Mouse (Mus musculus): ENCODE results near the gene Dennd1a. TPM values are rescaled to one million over a fixed set of nuclear protein-coding genes. Genes with fewer than 3 reads are reported as not detected.
A peak's percentile ranks its signal among the peaks of the same experiment; 100 is the strongest.

Dennd1a gene
- polyA plus RNA-seq, 1 experiment: 36.2 TPM

DNA sequence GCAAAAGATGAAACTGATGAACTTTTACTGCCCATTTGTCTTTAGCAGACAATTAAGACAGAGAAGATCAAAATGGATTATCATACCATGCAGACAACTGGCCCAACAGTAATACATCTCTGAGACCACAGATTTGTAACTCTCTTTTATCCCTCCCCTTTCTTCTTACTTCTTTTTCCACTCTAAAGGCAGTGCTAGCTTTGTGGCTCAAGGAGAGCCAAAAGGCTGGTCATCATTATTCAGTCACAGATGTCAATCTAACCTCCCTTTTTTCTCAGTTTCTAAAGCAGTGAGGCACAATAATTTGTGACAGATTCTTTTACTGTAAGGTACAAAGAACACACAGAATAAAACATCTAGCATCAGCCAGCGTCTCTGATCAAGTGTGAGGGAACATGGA is 130.2 kb downstream of the Dennd1a start:
- 79% methylated on average over 1 of the region's 1 CpGs for WGBS
- Histone ChIP-seq H3K4me3 (ENCODE audit: insufficient read depth, low read depth, low read length) (no peak overlapping the region), H3K4me1 (ENCODE audit: control insufficient read depth, insufficient read depth, low read length) (peaks cover 10% of the 10 kb centered on the region; the same call in 1 of the 2 replicates), H3K27me3 (replicated peaks; ENCODE audit: control insufficient read depth, insufficient read depth, low read length) (no peaks in the 10 kb centered on the region), H3K27ac (ENCODE audit: insufficient read depth, low read depth, low read length) (no peak overlapping the region), H3K36me3 (ENCODE audit: control insufficient read depth, insufficient read depth, low read length) (no peaks in the 10 kb centered on the region)
- no peak for DNase-seq
- TF ChIP-seq CTCF (conservative IDR thresholded peaks at IDR 0.05; ENCODE audit: insufficient read depth, insufficient read length, low read depth, low read length) (no peak), POLR2A (IDR thresholded peaks at IDR 0.05; ENCODE audit: low read depth, low read length) (no peak)

DNA sequence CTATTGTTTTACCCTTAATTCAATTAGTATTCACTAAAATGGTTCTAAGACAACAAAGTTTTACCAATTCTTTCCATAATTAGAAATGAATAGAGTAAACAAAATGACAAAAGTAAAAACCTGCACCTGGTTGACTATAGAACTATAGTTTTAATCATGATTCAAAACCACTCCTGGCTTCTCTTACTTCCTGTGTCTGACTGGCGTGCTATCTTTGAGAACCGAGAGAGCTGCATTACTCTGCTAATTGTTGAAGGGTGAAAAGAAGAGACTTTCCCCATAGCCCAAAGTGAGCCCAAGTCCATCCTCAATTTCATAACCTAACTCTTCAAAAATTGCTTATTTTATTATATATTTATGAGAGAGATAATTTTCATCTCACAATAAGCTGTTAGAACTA is 131.2 kb downstream of the Dennd1a start:
- Histone ChIP-seq H3K27me3 (replicated peaks; ENCODE audit: control insufficient read depth, insufficient read depth, low read length) (no peaks in the 10 kb centered on the region), H3K4me1 (ENCODE audit: control insufficient read depth, insufficient read depth, low read length) (peaks cover 10% of the 10 kb centered on the region; the same call in 1 of the 2 replicates), H3K36me3 (ENCODE audit: control insufficient read depth, insufficient read depth, low read length) (no peaks in the 10 kb centered on the region), H3K27ac (ENCODE audit: insufficient read depth, low read depth, low read length) (no peak overlapping the region), H3K4me3 (ENCODE audit: insufficient read depth, low read depth, low read length) (no peak overlapping the region)
- DNase-seq: no peak
- WGBS: 84% methylated on average over 2 of the region's 2 CpGs
- no peak for TF ChIP-seq POLR2A (IDR thresholded peaks at IDR 0.05; ENCODE audit: low read depth, low read length)
- no peak for TF ChIP-seq CTCF (conservative IDR thresholded peaks at IDR 0.05; ENCODE audit: insufficient read depth, insufficient read length, low read depth, low read length)

DNA sequence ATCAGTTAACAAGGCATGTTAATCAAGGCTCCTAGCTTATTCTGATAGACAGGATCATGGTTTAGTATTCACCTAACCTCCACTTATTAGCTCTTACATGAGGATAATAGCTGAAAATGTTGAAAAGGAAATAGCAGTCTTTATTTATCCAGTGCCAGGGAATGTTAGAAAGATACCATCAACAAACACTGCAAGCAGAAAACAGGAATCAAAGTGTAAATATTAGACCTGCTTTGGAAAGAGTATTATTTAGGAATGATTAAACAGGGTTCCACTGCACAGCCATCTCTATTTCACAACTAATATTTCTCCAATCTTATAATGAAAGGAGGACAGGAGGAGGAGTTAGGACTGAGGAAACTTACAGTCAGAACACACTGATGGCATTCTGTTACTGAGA is 142.4 kb downstream of the Dennd1a start:
- peaks cover 8% of the 10 kb centered on the region; the same call in 1 of the 2 replicates for H3K4me1 ChIP-seq (ENCODE audit: control insufficient read depth, insufficient read depth, low read length)
- no peak overlapping the region for H3K4me3 ChIP-seq (ENCODE audit: insufficient read depth, low read depth, low read length)
- DNase-seq: no peak
- no peaks in the 10 kb centered on the region for H3K36me3 ChIP-seq (ENCODE audit: control insufficient read depth, insufficient read depth, low read length)
- no peaks in the 10 kb centered on the region for H3K27me3 ChIP-seq (replicated peaks; ENCODE audit: control insufficient read depth, insufficient read depth, low read length)
- no peak for TF ChIP-seq POLR2A (IDR thresholded peaks at IDR 0.05; ENCODE audit: low read depth, low read length)
- no peak for TF ChIP-seq CTCF (conservative IDR thresholded peaks at IDR 0.05; ENCODE audit: insufficient read depth, insufficient read length, low read depth, low read length)
- no peak overlapping the region for H3K27ac ChIP-seq (ENCODE audit: insufficient read depth, low read depth, low read length)

DNA sequence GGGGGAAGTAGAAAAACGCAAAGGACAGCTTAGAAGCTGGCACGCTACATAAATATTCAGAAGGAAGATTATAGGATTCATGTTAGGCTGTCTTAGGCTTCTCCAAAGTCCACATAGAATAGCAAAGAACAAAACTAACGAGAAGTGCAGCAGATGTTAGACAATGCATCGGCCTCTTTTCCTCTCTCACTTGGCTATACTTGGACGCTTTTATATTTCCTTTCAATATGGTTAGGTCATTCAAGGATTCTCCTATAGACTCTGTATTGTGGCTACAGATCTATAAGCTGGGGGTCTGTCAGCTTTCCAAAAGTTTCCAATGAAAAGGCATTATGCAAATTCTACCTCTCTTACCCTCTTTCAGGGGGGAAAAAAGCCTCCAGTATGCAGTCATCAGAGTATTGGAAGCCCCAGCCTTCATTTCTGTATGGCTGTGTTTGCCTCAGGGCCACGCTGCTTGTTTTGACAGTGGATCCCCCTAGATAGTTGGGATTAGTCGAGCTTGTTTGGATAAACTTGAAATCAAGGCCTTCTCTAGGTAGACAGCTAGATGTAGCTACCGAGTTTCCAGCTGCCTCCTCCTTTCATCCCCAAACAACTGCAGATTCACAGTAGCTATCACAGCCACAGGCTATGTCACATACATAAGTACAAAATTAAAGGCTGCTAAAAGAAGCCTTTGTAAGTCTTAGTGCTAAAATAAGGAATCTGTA is 143.0 kb downstream of the Dennd1a start:
- Histone ChIP-seq H3K36me3 (ENCODE audit: control insufficient read depth, insufficient read depth, low read length) (no peaks in the 10 kb centered on the region), H3K4me3 (ENCODE audit: insufficient read depth, low read depth, low read length) (no peak overlapping the region), H3K4me1 (ENCODE audit: control insufficient read depth, insufficient read depth, low read length) (peaks cover 8% of the 10 kb centered on the region; the same call in 1 of the 2 replicates), H3K27ac (ENCODE audit: insufficient read depth, low read depth, low read length) (no peak overlapping the region), H3K27me3 (replicated peaks; ENCODE audit: control insufficient read depth, insufficient read depth, low read length) (no peaks in the 10 kb centered on the region)
- DNase-seq: no peak
- TF ChIP-seq CTCF (conservative IDR thresholded peaks at IDR 0.05; ENCODE audit: insufficient read depth, insufficient read length, low read depth, low read length): no peak
- TF ChIP-seq POLR2A (IDR thresholded peaks at IDR 0.05; ENCODE audit: low read depth, low read length): no peak
- 76% methylated on average over 8 of the region's 8 CpGs for WGBS

DNA sequence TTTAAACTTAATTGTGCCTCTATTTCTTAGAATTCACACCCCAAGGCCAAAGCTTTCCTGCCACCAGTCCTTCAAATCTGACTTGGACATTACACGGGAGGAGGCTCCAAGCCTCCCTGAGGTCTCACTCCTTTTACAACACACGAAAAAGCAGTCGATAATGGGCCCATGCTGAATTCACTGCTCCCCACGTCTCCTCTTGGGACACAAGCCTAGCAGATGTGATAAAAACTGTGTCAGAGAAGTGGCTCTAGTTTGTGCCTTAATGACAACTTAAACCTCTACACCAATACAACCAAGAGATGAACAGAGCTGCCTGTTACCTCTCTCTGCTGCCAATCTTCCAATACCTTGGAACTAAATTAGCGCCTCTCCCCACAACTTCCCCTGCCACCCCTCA is 144.3 kb downstream of the Dennd1a start:
- H3K4me1 ChIP-seq (ENCODE audit: control insufficient read depth, insufficient read depth, low read length): peaks cover 8% of the 10 kb centered on the region; the same call in 1 of the 2 replicates
- no peaks in the 10 kb centered on the region for H3K27me3 ChIP-seq (replicated peaks; ENCODE audit: control insufficient read depth, insufficient read depth, low read length)
- peak; percentile 32 for DNase-seq
- WGBS: 56% methylated on average over 5 of the region's 5 CpGs
- H3K4me3 ChIP-seq (ENCODE audit: insufficient read depth, low read depth, low read length): no peak overlapping the region
- H3K27ac ChIP-seq (ENCODE audit: insufficient read depth, low read depth, low read length): peak overlapping the region; percentile 30
- TF ChIP-seq POLR2A (IDR thresholded peaks at IDR 0.05; ENCODE audit: low read depth, low read length) (no peak), CTCF (conservative IDR thresholded peaks at IDR 0.05; ENCODE audit: insufficient read depth, insufficient read length, low read depth, low read length) (no peak)
- H3K36me3 ChIP-seq (ENCODE audit: control insufficient read depth, insufficient read depth, low read length): no peaks in the 10 kb centered on the region

DNA sequence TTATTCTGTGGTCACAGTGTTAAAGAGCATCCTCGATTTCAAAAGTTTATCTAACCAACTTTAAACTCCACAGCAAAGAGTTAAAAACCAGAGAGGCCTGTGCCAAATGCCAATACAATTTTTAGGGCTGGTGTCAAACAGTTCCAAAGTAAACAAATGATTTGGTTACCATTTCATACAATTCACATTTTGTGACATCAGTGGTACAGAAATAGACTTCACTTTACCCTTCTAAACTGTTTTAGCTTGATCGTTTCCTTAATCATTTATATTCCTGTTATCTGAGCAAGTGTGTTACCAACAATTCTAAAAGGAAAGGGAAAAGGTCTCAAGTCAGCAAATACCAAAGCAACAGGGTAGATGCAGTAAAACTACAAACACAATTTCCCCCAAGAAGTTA is 145.0 kb downstream of the Dennd1a start:
- no peak for DNase-seq
- H3K36me3 ChIP-seq (ENCODE audit: control insufficient read depth, insufficient read depth, low read length): no peaks in the 10 kb centered on the region
- TF ChIP-seq POLR2A (IDR thresholded peaks at IDR 0.05; ENCODE audit: low read depth, low read length): no peak
- no peak for TF ChIP-seq CTCF (conservative IDR thresholded peaks at IDR 0.05; ENCODE audit: insufficient read depth, insufficient read length, low read depth, low read length)

DNA sequence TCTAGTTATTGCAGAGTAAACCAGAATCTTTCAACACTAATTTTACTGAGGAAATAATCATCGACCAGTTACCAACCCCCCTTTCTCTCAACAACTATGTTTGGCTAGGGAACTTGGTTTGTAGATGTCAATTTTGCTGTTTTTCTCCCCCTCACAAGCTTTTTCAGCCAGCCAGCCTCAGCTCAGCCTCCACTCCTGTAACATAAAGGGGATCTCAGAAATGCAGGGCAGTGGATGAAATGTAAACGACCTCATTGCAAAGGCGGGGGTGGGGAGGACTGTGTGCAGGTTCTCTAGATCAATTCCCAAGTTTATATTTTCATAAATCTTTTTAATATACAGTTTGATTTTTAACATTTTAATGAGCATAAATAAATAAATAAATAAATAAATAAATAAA is 147.7 kb downstream of the Dennd1a start:
- 68% methylated on average over 3 of the region's 3 CpGs for WGBS
- Histone ChIP-seq H3K36me3 (ENCODE audit: control insufficient read depth, insufficient read depth, low read length) (no peaks in the 10 kb centered on the region), H3K27me3 (replicated peaks; ENCODE audit: control insufficient read depth, insufficient read depth, low read length) (no peaks in the 10 kb centered on the region), H3K4me3 (ENCODE audit: insufficient read depth, low read depth, low read length) (no peak overlapping the region), H3K27ac (ENCODE audit: insufficient read depth, low read depth, low read length) (no peak overlapping the region), H3K4me1 (ENCODE audit: control insufficient read depth, insufficient read depth, low read length) (peaks cover 4% of the 10 kb centered on the region; the same call in 1 of the 2 replicates)
- TF ChIP-seq POLR2A (IDR thresholded peaks at IDR 0.05; ENCODE audit: low read depth, low read length): no peak
- no peak for TF ChIP-seq CTCF (conservative IDR thresholded peaks at IDR 0.05; ENCODE audit: insufficient read depth, insufficient read length, low read depth, low read length)
- no peak for DNase-seq

More for the DNA sequence above, 145.0 kb downstream of the Dennd1a start:
- H3K27me3 ChIP-seq (replicated peaks; ENCODE audit: control insufficient read depth, insufficient read depth, low read length): no peaks in the 10 kb centered on the region
- H3K4me1 ChIP-seq (ENCODE audit: control insufficient read depth, insufficient read depth, low read length): peaks cover 8% of the 10 kb centered on the region; the same call in 1 of the 2 replicates
- H3K27ac ChIP-seq (ENCODE audit: insufficient read depth, low read depth, low read length): no peak overlapping the region
- 41% methylated on average over 2 of the region's 2 CpGs for WGBS
- no peak overlapping the region for H3K4me3 ChIP-seq (ENCODE audit: insufficient read depth, low read depth, low read length)
